Mouse (Mus musculus) lung, postnatal 0 days (tissue): Measurements from ENCODE around the gene Slc7a5. TPM values are rescaled to one million over a fixed set of nuclear protein-coding genes. Genes with fewer than 3 reads are reported as not detected.

ENCODE experiments used
- ATAC-seq: fragments of 200-750 bp; cut with Nextera tagmentation; 2 replicates; pipeline ENCODE4 v1.8.0; 2017; ENCODE audit warnings: moderate library complexity
- DNase-seq: peaks from one replicate; pipeline ENCODE4 v3.0.0-alpha.2; 2016; ENCODE audit warnings: low spot score
- H3K27ac ChIP-seq: fragments of 300-500 bp; sonication (generic); 2 replicates; pipeline ENCODE4 v1.5.1; 2014; ENCODE audit warnings: antibody characterized with exemption, mild to moderate bottlenecking, low read length, mixed read lengths
- H3K27me3 ChIP-seq: fragments of 300-500 bp; sonication (generic); replicated peaks from 2 replicates; pipeline ENCODE4 v1.6.1; 2014; ENCODE audit warnings: low read length, mixed read lengths; ENCODE audit not compliant: insufficient read depth
- H3K36me3 ChIP-seq: fragments of 300-500 bp; sonication (generic); 2 replicates; pipeline ENCODE4 v1.6.1; 2014; ENCODE audit warnings: low read length, mixed read lengths; ENCODE audit not compliant: insufficient read depth
- H3K4me1 ChIP-seq: fragments of 300-500 bp; sonication (generic); 2 replicates; pipeline ENCODE4 v1.6.1; 2014; ENCODE audit warnings: antibody characterized with exemption, low read depth, low read length, mixed read lengths; ENCODE audit not compliant: insufficient read depth
- H3K4me2 ChIP-seq: fragments of 300-500 bp; sonication (generic); replicated peaks from 2 replicates; pipeline ENCODE4 v1.6.1; 2014; ENCODE audit warnings: low read depth, mild to moderate bottlenecking, low read length, moderate library complexity, mixed read lengths
- H3K4me3 ChIP-seq: fragments of 300-500 bp; sonication (generic); 2 replicates; pipeline ENCODE4 v1.5.1; 2014; ENCODE audit warnings: low read depth, low read length
- H3K9ac ChIP-seq: fragments of 300-500 bp; sonication (generic); replicated peaks from 2 replicates; pipeline ENCODE4 v1.6.1; 2014; ENCODE audit warnings: low read depth, mild to moderate bottlenecking
- H3K9me3 ChIP-seq: fragments of 300-500 bp; sonication (generic); 2 replicates; pipeline ENCODE4 v1.6.1; 2016; ENCODE audit warnings: low read length, mixed read lengths
- CTCF ChIP-seq: IDR thresholded peaks from 2 replicates; pipeline ENCODE4 v1.5.1; 2016; ENCODE audit warnings: antibody characterized with exemption, mild to moderate bottlenecking
- EP300 ChIP-seq: IDR thresholded peaks from 2 replicates; pipeline ENCODE4 v1.6.1; 2016; ENCODE audit warnings: antibody characterized with exemption, mild to moderate bottlenecking, control low read depth
- WGBS: fragments of 180-500 bp; shearing (Covaris S2); extraction: QIAGEN DNeasy Blood & Tissue Kit; methylation state at CpG from one replicate; pipeline ENCODE4 v1.1.7; 2014; 5-methylcytosine and 5-hydroxymethylcytosine counted together
- polyA plus RNA-seq: library from polyadenylated mRNA; unstranded; fragments of >200 nt; fragmentation: Nextera tagmentation; extraction: Ambion mirVana; gene quantifications from 2 replicates; pipeline ENCODE4 v1.2.1, GENCODE M21; 2015

Gene Slc7a5
- polyA plus RNA-seq, 1 experiment from 2014 or later: 7.5 TPM

DNA sequence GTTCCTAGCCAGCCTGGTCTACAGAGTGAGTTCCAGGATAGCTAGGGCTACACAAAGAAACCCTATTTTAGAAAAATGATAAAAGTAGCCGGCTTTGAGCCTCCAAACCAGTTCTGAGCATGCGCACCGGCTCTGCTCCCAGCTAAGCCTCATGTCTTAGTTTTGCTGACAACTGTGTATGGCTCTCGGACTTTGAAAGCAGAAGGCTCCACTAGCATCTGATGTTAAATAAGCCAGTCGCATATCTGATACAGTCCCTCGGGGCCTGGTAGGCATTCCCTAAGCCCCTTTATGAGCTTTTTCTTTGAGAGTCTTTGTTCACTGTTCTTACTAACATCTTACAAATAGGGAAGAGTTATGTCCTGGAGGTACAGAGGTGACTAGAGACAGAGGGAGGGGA lies 59.5 kb downstream of the Slc7a5 start:
- Histone ChIP-seq H3K36me3 (no peaks in the 10 kb centered on the region), H3K9ac (no peak overlapping the region), H3K27me3 (no peaks in the 10 kb centered on the region), H3K4me1 (peaks cover 5% of the 10 kb centered on the region; the same call in 1 of the 2 replicates), H3K4me3 (no peak overlapping the region), H3K27ac (no peak overlapping the region), H3K9me3 (no peaks in the 10 kb centered on the region), H3K4me2 (no peak overlapping the region)
- TF ChIP-seq CTCF: no peak
- no peak for TF ChIP-seq EP300
- ATAC-seq: no peak
- WGBS: 70% methylated on average over 6 of the region's 6 CpGs
- no peak for DNase-seq

DNA sequence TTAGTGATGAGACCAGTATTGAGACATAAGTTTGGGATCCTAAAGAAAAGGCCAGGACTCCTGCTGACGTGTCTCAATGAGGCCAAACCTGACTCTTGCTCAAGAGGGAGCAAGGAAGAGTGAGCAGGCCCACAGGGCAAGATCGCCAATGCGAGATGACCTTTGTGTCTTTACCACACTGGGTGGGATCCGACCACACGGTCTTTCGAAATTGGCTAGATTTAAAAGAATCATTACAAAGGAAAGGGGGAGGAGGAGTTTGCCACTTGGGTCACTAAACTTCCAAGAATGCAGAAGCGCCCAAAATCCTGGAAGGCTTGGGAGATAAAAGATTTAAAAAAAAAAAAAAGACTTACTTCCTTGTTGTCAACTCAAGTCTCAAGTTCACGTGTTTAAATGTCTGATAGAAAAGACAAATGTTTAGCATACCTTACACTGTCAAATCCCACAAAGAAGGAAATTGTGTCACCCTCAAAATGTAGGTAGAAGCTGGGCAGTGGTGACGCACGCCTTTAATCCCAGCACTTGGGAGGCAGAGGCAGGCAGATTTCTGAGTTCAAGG lies 60.2 kb downstream of the Slc7a5 start:
- no peaks in the 10 kb centered on the region for H3K27me3 ChIP-seq
- H3K9ac ChIP-seq: no peak overlapping the region
- TF ChIP-seq EP300 (no peak), CTCF (no peak)
- H3K9me3 ChIP-seq: no peaks in the 10 kb centered on the region
- WGBS: 64% methylated on average over 10 of the region's 10 CpGs
- H3K4me2 ChIP-seq: no peak overlapping the region
- no peak for ATAC-seq
- no peak overlapping the region for H3K27ac ChIP-seq
- no peak overlapping the region for H3K4me3 ChIP-seq
- peaks cover 5% of the 10 kb centered on the region; the same call in 1 of the 2 replicates for H3K4me1 ChIP-seq
- DNase-seq: no peak
- H3K36me3 ChIP-seq: no peaks in the 10 kb centered on the region

DNA sequence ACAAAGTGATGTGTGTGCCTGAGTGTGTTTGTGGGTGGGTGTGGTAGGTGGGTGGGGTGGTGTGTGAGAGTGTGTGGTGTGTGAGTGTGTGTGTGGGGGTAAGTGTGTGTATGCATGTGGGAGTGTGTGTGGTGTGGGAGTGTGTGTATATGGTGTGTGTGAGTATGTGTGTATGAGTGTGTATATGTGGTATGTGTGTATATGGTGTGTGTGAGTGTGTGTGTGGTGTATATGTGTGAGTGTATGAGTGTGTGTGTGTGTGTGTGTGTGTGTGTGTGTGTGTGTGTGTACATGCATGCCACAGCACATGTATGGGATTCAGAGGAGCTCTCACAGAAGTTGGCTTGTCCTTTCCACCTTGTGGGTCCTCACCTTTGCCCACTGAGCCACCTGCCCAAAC lies 60.7 kb downstream of the Slc7a5 start:
- H3K4me1 ChIP-seq: peaks cover 5% of the 10 kb centered on the region; the same call in 1 of the 2 replicates
- H3K36me3 ChIP-seq: no peaks in the 10 kb centered on the region
- no peak overlapping the region for H3K27ac ChIP-seq
- no peak overlapping the region for H3K4me2 ChIP-seq
- TF ChIP-seq CTCF (no peak), EP300 (no peak)
- DNase-seq (no peak), ATAC-seq (no peak)
- H3K9me3 ChIP-seq: no peaks in the 10 kb centered on the region
- H3K9ac ChIP-seq: no peak overlapping the region
- H3K4me3 ChIP-seq: no peak overlapping the region
- H3K27me3 ChIP-seq: no peaks in the 10 kb centered on the region

DNA sequence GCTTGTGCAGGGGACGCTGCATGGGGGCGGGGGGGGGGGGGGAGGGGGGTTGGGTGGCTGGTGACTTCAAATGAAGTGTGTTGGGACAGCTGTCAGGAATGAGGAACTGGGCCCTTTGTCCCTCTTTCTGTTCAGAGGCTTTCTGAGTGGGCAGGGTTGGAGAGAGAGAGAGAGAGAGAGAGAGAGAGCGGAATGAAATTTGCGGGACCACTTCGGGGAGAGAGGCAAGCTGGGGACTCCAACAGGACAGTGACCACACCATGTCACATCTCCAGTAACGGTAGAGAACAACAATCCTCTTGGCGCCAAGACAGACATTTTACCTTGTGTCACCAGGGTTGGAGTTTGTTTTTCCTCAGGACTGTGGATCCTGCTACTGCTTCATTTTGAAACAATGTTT lies 62.7 kb downstream of the Slc7a5 start:
- ATAC-seq: no peak
- no peaks in the 10 kb centered on the region for H3K36me3 ChIP-seq
- WGBS: 46% methylated on average over 6 of the region's 7 CpGs

DNA sequence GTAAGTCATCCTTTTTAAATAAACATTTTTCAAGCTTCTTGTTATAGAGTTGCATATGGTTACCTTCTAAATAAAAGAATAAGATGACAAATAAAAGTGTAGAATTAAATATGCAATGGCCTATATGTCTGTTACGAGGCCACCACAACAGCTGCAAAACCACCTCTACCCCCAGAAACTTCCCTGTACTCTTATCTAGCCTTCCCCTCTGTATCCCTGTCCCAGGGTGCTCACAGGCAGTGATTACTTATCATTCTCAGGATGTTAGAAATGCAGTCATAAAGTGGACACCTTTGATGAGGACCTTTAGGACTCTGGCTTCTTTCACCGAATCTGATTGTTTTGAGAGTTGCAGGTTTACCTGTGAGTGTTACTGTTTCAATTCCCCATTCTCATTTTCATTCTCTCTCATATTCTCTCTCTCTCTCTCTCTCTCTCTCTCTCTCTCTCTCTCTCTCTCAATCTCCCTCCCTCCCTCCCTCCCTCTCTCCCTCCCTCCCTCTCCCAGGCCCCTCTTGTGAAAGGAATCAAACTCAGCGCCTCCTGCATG lies 64.2 kb downstream of the Slc7a5 start:
- Histone ChIP-seq H3K4me3 (no peak overlapping the region), H3K36me3 (no peaks in the 10 kb centered on the region), H3K27me3 (no peaks in the 10 kb centered on the region), H3K4me1 (no peaks in the 10 kb centered on the region), H3K27ac (no peak overlapping the region), H3K4me2 (no peak overlapping the region), H3K9me3 (no peaks in the 10 kb centered on the region), H3K9ac (no peak overlapping the region)
- 74% methylated on average over 3 of the region's 3 CpGs for WGBS
- ATAC-seq (no peak), DNase-seq (no peak)
- TF ChIP-seq EP300 (no peak), CTCF (no peak)

More for the DNA sequence above, 62.7 kb downstream of the Slc7a5 start:
- Histone ChIP-seq H3K4me2 (no peak overlapping the region), H3K4me1 (no peaks in the 10 kb centered on the region), H3K27ac (no peak overlapping the region), H3K27me3 (no peaks in the 10 kb centered on the region), H3K9me3 (no peaks in the 10 kb centered on the region), H3K9ac (no peak overlapping the region), H3K4me3 (no peak overlapping the region)
- DNase-seq: peak; percentile 24
- TF ChIP-seq CTCF (no peak), EP300 (no peak)

DNA sequence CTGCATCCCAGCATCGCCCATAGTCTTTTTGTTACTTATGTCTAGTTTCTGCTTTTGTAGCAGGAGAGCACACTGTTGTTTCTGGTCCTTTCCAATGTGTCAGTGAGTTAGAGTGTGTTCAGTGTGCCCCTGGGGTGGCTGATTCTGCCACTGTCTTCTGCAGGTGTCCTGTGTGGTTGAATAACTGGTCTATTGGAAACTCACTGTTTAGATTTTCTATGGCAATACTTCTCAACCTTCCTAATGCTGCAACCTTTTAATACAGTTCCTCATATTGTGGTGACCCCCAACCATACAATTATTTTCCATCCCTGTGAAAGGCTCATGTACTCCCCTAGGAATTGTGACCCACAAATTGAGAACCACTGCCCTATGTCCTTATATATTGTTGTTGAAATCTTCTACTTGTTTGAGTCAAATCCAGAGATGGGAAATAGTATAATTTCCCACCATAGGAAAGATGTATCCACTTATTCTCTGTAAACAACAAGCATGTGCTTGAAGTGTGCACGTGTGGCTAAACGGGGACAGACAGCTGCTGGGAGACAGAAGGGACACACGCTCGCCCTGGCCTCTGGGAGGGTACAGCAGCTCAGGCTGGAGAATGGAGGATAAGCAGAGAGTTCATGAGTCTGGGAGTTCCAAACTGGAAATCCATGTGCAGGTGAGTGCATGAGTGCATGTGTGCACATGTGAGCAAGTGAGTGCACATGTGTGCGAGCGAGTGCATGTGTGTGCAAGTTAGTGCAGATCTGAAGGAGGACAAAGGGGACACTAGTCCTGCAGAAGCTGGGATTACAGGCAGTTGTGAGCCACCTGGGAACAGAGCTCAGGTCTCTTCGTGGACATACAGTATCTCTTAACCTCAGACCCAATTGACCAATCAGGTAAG lies 65.2 kb downstream of the Slc7a5 start:
- no peak for TF ChIP-seq CTCF
- no peak for TF ChIP-seq EP300
- Histone ChIP-seq H3K9ac (no peak overlapping the region), H3K27ac (no peak overlapping the region), H3K9me3 (no peaks in the 10 kb centered on the region), H3K4me1 (no peaks in the 10 kb centered on the region), H3K27me3 (no peaks in the 10 kb centered on the region), H3K4me3 (no peak overlapping the region), H3K36me3 (no peaks in the 10 kb centered on the region), H3K4me2 (no peak overlapping the region)
- no peak for DNase-seq
- WGBS: 79% methylated on average over 8 of the region's 8 CpGs
- ATAC-seq: no peak
